Mouse (Mus musculus) activated CD4-positive, CD25-positive, alpha-beta regulatory T cell, adult 4 months (primary cell): Measurements from ENCODE around the gene Rpl23a. TPM values are rescaled to one million over a fixed set of nuclear protein-coding genes. Genes with fewer than 3 reads are reported as not detected.

Experiments
- ATAC-seq: one replicate; pipeline ENCODE4 v1.8.0; 2017
- polyA plus RNA-seq, 2 experiments: library from polyadenylated mRNA; unstranded; fragments of 100-300 nt; shearing (Covaris generic); gene quantifications; one replicate each; pipeline ENCODE4 v1.2.1; 2017

The Rpl23a gene
- polyA plus RNA-seq, 2 experiments from 2014 or later: 3,988 to 4,036 TPM

GRCm38 (mm10) chr11:78183884-78184514 lies 615 bp upstream of the Rpl23a start:
- no peak for ATAC-seq

DNA sequence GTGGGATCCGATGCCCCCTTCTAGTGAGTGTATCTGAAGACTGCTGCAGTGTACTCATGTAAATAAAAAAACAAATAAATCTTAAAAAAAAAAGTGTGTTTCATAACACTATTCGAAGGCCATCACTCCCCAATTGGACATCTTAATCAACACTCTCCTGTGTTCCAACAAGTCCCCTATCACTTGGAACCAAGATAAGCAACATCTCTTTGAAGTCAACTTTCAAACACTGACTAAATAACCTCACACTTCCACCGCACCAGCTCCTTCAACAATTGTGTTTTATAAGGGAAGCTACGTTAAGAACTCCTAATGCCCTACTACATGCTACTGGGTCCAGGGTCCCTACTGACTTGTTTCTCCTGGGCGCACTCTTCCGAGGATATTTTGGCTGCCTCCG lies 934 bp downstream of the Rpl23a start:
- no peak for ATAC-seq

DNA sequence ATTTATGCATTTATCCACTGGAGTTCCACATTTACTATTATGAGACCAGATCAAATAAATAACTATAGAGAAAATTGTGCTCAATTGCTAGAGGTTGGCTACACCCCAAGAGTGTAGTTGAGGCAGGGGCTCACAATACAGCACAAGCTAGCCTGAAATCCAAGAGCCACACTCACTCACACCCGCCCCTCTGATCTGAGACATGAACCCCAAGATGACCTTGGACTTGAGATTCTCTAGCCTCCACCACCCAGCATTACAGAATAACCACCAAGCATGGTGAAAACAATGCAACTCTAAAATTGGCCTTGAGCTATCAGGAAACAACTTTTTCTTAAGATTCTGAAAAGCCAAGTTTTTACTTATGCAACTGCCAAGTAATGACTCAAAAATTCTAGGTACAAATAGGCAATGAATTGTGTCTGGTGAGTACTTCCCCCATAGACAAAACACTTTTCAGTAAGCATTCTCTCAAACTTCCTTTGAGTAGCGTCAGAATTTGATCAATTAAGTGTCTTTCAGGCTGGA lies 1.5 kb downstream of the Rpl23a start:
- no peak for ATAC-seq

- ATAC-seq: no peak
Measured at GRCm38 (mm10) chr11:78180081-78180761, 3.2 kb downstream of the Rpl23a start.

DNA sequence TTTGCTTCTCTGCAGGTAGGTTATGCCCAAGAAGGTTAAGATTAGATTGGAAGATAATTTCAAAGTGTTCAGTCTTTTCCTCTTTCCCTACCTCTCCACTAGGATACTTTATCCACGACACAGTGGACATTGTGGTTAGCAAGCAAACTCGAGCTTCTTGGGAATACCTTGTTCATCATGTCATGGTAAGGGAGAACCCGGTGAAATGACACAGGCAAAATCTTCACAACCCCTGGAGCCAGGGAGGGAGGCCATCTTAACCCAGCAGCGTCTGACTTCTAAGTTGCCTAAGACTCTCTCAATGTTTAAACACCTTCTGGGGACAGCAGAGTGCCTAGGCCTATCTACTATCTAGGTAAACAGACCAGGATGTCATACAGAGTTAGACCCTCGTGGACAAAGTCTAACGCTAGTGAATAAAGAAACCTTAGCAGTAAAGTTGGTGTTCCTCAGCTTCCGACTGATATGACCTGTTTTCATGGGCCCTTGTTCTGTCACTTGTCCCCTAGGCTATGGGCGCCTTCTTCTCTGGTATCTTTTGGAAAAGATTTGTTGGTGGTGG lies 3.9 kb downstream of the Rpl23a start:
- no peak for ATAC-seq

GRCm38 (mm10) chr11:78178859-78179437 lies 4.4 kb downstream of the Rpl23a start:
- ATAC-seq: no peak

- peak; percentile 58 for ATAC-seq
Measured at GRCm38 (mm10) chr11:78177903-78178858, 5.2 kb downstream of the Rpl23a start.

- no peak for ATAC-seq
Measured at GRCm38 (mm10) chr11:78177437-78177836, 5.9 kb downstream of the Rpl23a start.

GRCm38 (mm10) chr11:78176905-78177331 lies 6.5 kb downstream of the Rpl23a start:
- peak; percentile 34 for ATAC-seq

DNA sequence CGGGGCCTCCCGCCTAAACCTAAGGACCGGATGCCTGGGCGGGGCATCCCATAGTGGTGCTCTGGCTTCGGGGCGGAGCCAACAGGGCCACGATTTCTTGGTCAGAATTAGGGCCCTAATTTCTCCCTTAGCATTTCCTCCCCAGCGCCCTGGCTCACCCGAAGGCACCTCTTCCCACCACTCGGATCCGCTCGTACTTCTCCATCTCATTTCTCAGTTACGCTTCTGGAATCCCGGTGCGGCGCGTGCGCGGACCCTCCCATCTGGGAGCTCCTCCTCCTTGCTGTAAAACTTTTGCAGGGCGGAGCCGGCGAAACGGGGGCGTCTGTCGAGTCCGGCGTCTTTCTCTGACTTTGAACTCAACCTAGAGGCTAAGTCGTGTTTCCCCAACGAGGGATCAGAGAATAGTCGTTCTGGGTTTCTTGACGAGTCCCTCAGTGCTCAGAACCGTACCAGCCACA lies 7.0 kb downstream of the Rpl23a start, which contains the start of the genes Nek8 and Tlcd1:
Nek8 (minus strand) TSS at position 274 of the 461 bp plus-strand sequence.
Tlcd1 (plus strand) TSS at position 310 of the 461 bp plus-strand sequence.
- peak; percentile 53 for ATAC-seq

DNA sequence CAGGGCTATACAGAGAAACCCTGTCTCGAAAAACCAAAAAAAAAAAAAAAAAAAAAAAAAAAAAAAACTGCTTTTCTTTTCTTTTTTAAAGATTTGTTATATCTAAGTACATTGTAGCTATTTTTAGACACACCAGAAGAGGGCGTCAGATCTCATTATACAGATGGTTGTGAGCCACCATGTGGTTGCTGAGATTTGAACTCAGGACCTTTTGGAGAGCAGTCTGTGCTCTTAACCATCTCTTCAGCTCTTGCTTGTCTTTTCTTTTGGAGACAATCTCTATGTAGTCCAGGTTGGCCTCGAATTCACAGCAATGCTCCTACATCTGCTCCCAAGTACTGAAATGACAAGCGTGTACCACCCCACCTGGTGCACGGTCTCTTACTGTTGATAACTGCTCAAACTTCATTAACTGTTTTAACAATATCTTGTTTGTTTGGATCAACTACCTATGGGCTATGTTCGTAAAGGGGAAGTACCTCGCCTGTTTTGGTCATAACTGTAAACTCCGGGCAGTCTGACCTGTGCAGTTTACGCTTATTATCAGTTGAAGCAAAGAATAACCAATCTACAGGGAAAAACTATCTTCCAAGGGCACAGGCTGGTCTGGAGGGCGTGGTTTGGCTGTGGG lies 7.5 kb downstream of the Rpl23a start:
- ATAC-seq: no peak

GRCm38 (mm10) chr11:78174506-78174905 lies 8.9 kb downstream of the Rpl23a start:
- ATAC-seq: no peak

DNA sequence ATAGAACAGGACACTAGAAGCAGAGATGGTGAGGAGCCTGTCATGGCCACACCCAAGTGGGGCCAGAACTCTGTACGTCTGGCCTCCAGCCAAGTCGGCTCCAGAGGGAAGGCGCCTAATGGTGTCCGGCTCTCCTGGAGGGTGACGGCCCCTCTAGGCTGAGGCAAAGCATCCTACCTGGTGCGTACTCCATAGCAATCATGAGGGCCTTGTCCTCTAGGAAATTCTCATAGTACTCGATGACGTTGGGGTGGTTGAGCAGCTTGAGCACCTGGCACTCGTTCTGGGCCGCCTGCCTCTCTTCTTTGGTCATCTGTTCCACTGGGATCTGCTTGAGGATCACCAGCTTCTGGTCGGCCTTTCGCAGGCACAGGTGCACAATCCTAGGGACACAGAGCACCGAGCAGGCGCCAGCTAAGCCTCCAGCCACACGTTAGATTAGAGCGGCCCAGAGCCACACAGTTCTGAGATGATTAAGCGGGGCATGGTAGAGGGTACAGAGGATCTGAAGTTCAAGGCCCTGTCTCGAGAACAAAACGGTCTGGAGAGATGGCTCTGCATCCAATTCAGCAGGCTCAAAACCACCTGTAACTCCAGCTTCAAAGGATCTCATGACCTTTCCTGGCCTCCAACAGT lies 10.5 kb downstream of the Rpl23a start:
- ATAC-seq: no peak

DNA sequence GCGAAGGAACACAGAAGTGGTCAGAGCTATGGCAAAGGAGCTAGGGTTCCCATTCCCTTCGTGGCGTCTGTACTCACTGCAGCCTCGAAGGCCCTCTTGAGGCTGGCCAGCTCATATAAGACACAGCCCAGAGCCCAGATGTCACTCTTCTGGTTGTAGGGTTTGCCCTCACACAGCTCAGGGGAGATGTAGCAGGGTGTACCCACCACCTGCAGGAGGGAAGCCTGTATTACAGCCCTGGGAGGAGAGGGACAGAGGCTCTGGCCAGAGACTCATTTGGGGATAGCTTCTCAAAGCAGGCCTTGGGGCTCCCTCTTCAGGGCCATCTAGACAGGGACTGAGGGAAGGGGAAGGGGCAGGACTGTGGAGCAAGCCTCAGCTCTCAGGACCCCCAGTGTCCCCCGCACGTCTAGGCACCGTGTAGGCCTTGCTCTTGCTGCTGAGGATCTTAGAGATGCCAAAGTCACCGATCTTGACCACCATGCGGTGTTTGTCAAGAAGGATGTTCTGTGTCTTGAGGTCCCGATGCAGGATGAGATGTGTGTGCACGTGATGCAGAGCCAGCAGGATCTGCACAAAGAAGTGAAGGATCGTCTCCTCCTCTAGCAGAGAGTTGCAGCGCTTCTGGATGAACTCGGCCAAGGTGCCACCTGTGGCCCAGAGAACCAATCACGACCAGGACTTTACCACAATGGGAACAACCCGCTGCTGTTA lies 11.2 kb downstream of the Rpl23a start:
- ATAC-seq: no peak

GRCm38 (mm10) chr11:78171328-78171727 lies 12.1 kb downstream of the Rpl23a start:
- ATAC-seq: no peak

GRCm38 (mm10) chr11:78170306-78170705 lies 13.1 kb downstream of the Rpl23a start:
- no peak for ATAC-seq

DNA sequence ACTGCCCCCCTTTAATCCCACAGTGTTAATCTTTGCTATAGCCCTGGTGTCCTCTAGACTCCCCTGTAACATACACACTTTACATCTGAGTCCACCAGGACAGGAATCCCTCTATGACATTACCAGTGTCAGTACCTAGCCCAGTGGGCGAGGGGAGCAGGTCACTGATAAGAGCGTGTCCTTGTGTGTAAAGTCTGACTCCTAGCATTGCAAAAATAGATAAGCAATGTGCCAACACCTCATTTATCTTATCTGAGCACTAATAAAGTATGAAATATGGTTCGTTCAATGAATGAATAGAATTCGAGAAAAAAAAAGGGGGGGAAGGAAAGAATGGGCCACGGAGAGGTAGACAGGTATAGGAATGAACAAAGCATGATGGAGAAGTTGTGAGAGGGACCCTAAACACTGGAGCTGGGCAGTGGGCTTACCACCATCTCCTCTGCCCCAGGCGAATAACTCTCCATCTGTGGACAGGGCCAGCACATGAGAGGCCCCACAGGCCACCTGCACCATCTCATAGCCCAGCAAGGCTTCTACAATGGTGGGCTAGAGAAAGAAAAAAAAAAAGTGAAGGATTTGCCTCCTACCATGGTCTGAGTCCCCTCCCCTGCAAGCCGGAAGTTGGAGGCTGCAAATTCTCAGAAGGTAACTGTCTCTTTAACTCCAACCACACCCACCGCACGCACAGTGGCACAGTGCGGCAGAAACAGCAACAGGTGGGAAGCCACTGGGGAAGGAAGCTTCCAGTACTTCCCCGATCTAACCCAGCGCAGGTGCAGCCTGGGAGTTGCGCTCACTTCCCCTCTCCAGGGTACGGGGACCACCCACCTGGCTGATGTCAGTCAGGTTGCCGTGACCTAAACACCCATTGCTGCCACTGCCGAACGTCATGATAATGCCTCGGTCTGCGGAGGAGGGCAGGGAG lies 14.6 kb downstream of the Rpl23a start:
- peak; percentile 67 for ATAC-seq

- no peak for ATAC-seq
Measured at GRCm38 (mm10) chr11:78167257-78167959, 16.0 kb downstream of the Rpl23a start.
